Mouse (Mus musculus) mammary gland, adult 2 months (tissue): Measurements from ENCODE around the gene Hmgn3. TPM values are rescaled to one million over a fixed set of nuclear protein-coding genes. Genes with fewer than 3 reads are reported as not detected.

Experiments used
- polyA plus RNA-seq: library from polyadenylated mRNA; depleted of rRNA; stranded (reverse); fragments of >200 nt; gene quantifications from 2 replicates; pipeline ENCODE4 v1.2.3, GENCODE M21; 2012; ENCODE audit warnings: low replicate concordance; rRNA removed

Gene Hmgn3
- polyA plus RNA-seq, result 6.9 and 16.7 TPM in 2 replicates

DNA sequence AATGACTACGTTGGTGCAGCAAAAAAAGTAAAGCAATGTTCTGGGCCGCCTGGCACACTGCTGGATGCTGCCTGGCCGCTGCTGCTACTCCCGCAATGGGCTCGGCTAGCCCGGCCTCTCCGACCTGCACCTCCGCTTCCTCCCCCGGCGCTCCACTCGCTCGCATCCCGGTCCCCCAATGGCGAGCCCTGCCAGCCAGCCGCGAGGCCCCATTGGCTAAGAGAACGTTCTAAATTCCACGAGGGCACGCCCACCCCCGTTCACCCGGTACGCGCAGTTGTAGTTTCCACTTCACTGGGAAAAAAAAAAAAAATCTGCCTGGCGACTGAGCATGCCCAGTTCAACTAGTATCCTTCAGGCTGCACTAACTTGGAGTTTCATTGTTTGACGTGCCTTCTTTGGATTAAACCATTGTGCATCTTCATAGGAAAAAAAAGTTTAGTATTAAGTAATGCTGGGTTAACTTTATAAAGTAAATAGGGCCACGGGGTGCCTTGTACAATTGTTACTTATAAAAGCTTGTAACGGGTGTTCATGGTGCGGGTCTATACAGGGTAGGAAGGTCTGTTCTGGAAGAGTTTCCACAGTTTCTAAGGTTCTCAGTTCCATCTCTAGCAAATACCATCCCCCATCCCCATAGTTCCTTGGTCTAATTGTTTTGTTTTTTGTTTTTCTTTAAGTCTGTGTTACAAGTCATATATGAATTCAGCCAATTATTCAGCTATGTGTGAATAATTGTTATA is at the start of gene Hmgn3:
Hmgn3 (minus strand) TSS at position 240 of the 743 bp plus-strand sequence.

Other genes with a start within 250 kb of the Hmgn3 start
- 3.2 and 5.5 TPM in 2 replicates for gene Phip, start 171.2 kb downstream of the Hmgn3 start, polyA plus RNA-seq